Mouse (Mus musculus) midbrain, embryonic 12.5 days (tissue): Measurements from ENCODE around the gene Mapt. TPM values are rescaled to one million over a fixed set of nuclear protein-coding genes. Genes with fewer than 3 reads are reported as not detected.

Experiments
- ATAC-seq: fragments of 200-750 bp; cut with Nextera tagmentation; 2 replicates; pipeline ENCODE4 v1.8.0; 2017; ENCODE audit warnings: low read depth, moderate TSS enrichment, moderate library complexity; ENCODE audit not compliant: low FRiP score
- H3K27ac ChIP-seq: fragments of 300-500 bp; sonication (generic); replicated peaks from 2 replicates; pipeline ENCODE4 v1.5.1; 2016; ENCODE audit warnings: mild to moderate bottlenecking
- H3K27me3 ChIP-seq: fragments of 300-500 bp; sonication (generic); 2 replicates; pipeline ENCODE4 v1.6.1; 2016; ENCODE audit warnings: mild to moderate bottlenecking
- H3K36me3 ChIP-seq: fragments of 300-500 bp; sonication (generic); 2 replicates; pipeline ENCODE4 v1.6.1; 2016
- H3K4me1 ChIP-seq: fragments of 300-500 bp; sonication (generic); 2 replicates; pipeline ENCODE4 v1.6.1; 2016
- H3K4me2 ChIP-seq: fragments of 300-500 bp; sonication (generic); replicated peaks from 2 replicates; pipeline ENCODE4 v1.6.1; 2016; ENCODE audit warnings: mild to moderate bottlenecking, moderate library complexity
- H3K4me3 ChIP-seq: fragments of 300-500 bp; sonication (generic); 2 replicates; pipeline ENCODE4 v1.5.1; 2016; ENCODE audit warnings: mild to moderate bottlenecking
- H3K9ac ChIP-seq: fragments of 300-500 bp; sonication (generic); replicated peaks from 2 replicates; pipeline ENCODE4 v1.6.1; 2016; ENCODE audit warnings: mild to moderate bottlenecking, moderate library complexity
- H3K9me3 ChIP-seq: fragments of 300-500 bp; sonication (generic); 2 replicates; pipeline ENCODE4 v1.6.1; 2016; ENCODE audit warnings: mild to moderate bottlenecking
- WGBS: fragments of 180-500 bp; shearing (Covaris S2); methylation state at CpG from one replicate; pipeline ENCODE4 v1.1.7; 2016; 5-methylcytosine and 5-hydroxymethylcytosine counted together
- polyA plus RNA-seq: library from polyadenylated mRNA; unstranded; fragments of >200 nt; fragmentation: Nextera tagmentation; extraction: Ambion mirVana; gene quantifications from 2 replicates; pipeline ENCODE4 v1.2.1, GENCODE M21; 2016

Gene Mapt
- polyA plus RNA-seq, 1 experiment from 2014 or later = 169 TPM

DNA sequence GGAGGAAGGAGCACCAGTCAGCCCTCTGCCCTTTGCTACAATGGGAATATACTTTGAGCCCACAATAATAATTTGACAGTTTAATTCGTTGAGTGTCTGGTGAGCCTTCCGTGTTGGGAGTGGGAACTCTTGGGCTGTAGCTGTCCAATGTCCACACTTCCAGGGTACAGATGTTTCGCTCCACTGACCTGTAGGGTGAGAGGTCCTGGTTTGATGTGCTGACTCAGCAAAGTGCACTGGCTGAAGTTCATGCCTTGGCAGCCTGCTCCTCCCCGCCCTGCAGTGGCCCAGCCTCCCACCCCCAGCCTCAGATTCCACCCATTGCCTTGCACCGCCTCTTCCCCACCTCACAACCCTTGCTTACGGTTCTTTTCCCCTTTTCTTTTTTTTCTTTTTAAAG lies 33.5 kb downstream of the Mapt start:
- no peak overlapping the region for H3K4me2 ChIP-seq
- H3K27me3 ChIP-seq = no peaks in the 10 kb centered on the region
- no peak overlapping the region for H3K27ac ChIP-seq
- H3K9me3 ChIP-seq = no peaks in the 10 kb centered on the region
- ATAC-seq = no peak
- no peaks in the 10 kb centered on the region for H3K36me3 ChIP-seq
- no peak overlapping the region for H3K4me3 ChIP-seq
- WGBS = 87% methylated on average over 6 of the region's 6 CpGs
- H3K9ac ChIP-seq = no peak overlapping the region
- H3K4me1 ChIP-seq = no peaks in the 10 kb centered on the region

DNA sequence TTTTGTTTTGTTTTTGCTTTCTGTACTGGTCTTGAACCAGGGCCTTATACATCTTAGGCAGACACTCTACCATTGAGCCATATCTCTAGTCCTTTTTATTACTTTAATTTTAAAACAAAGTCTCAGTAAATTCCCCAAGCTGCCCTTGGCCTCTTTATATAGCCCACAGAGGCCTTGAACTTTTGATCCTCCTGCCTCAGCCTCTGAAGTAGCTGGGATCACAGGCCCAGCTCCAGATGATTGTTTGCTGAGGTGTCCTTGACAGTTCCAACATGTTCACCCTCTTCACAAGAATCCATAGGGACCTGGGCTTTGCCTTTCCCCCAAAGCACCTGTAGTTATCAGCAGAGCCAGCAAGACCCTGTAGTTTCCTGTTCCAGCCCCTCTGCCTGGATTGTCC lies 34.5 kb downstream of the Mapt start:
- H3K4me2 ChIP-seq = no peak overlapping the region
- H3K27ac ChIP-seq = no peak overlapping the region
- H3K9me3 ChIP-seq = no peaks in the 10 kb centered on the region
- H3K36me3 ChIP-seq = no peaks in the 10 kb centered on the region
- H3K9ac ChIP-seq = no peak overlapping the region
- no peak overlapping the region for H3K4me3 ChIP-seq
- no peaks in the 10 kb centered on the region for H3K27me3 ChIP-seq
- no peaks in the 10 kb centered on the region for H3K4me1 ChIP-seq
- ATAC-seq = no peak

DNA sequence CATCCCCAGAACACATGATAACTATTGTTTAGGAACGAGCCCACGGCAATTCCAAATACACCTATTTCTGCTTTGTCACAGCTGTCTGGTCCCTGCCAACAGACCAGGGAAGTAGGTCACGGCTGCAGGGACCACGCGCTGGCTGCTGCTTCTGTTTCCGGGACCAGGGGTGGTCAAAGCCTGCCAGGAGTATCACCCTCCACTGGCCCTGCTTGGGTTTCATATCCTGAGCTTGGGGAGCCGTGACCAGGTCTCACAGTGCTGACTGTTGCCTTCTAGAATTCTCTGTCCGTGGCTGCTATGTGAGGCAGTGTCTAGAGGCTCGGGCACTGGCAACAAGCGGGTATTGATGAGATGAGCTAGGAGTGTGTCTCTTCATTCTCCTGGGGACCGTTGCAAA lies 36.2 kb downstream of the Mapt start:
- H3K4me2 ChIP-seq = no peak overlapping the region
- ATAC-seq = no peak
- no peaks in the 10 kb centered on the region for H3K36me3 ChIP-seq
- no peak overlapping the region for H3K4me3 ChIP-seq
- peaks cover 6% of the 10 kb centered on the region; the same call in 1 of the 2 replicates for H3K4me1 ChIP-seq
- H3K27me3 ChIP-seq = no peaks in the 10 kb centered on the region
- no peaks in the 10 kb centered on the region for H3K9me3 ChIP-seq
- 88% methylated on average over 11 of the region's 11 CpGs for WGBS
- no peak overlapping the region for H3K9ac ChIP-seq
- no peak overlapping the region for H3K27ac ChIP-seq

DNA sequence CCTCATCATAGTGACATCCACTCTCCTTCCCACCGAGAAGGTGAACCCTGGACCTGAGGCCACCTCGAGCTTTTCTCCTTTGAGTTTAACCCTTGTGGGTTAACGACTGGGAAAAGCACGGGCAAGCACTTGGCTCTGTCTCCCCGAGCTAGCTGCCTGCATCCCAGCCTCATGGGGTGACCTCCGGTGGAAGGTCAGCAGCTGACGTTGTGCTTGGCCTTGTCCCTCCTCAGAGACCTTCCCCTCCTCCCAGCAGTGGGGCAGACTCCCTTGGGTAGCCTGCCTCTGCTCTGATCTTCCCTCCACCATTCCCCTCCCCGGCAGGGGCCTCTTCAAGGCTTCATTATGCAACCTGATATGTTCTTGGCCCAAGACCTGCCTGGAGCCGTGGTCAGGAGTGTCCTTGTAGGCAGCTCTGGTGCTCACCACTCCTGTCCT lies 38.2 kb downstream of the Mapt start:
- no peaks in the 10 kb centered on the region for H3K9me3 ChIP-seq
- H3K27me3 ChIP-seq = no peaks in the 10 kb centered on the region
- H3K9ac ChIP-seq = no peak overlapping the region
- no peak for ATAC-seq
- H3K4me1 ChIP-seq = peaks cover 6% of the 10 kb centered on the region; the same call in 1 of the 2 replicates
- H3K36me3 ChIP-seq = no peaks in the 10 kb centered on the region
- no peak overlapping the region for H3K4me3 ChIP-seq
- H3K4me2 ChIP-seq = no peak overlapping the region
- no peak overlapping the region for H3K27ac ChIP-seq
- WGBS = 63% methylated on average over 9 of the region's 9 CpGs

DNA sequence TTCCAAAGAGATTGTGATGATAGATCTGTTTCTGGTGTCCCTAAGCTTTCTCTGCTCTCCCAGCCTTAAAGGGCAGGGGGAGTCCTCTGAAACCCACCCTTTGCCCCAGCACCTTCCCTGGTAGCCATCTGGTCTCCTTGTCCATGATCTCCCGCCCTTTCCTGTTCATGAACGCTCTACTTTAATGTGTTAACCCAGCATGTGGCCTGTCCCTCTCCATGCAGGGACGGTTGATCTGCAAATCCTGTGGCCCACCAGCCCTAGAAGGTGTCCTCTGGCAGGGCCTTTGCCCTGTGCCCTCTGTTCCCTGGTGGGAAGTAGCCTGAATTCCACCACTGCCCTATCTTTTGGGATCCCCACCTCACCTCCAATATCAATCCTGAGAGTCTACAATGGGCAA lies 39.3 kb downstream of the Mapt start:
- Histone ChIP-seq H3K4me2 (no peak overlapping the region), H3K27me3 (no peaks in the 10 kb centered on the region), H3K9ac (no peak overlapping the region), H3K4me1 (peaks cover 6% of the 10 kb centered on the region; the same call in 1 of the 2 replicates), H3K9me3 (no peaks in the 10 kb centered on the region), H3K27ac (no peak overlapping the region), H3K4me3 (no peak overlapping the region), H3K36me3 (no peaks in the 10 kb centered on the region)
- no peak for ATAC-seq
- 67% methylated on average over 3 of the region's 3 CpGs for whole genome bisulfite sequencing

DNA sequence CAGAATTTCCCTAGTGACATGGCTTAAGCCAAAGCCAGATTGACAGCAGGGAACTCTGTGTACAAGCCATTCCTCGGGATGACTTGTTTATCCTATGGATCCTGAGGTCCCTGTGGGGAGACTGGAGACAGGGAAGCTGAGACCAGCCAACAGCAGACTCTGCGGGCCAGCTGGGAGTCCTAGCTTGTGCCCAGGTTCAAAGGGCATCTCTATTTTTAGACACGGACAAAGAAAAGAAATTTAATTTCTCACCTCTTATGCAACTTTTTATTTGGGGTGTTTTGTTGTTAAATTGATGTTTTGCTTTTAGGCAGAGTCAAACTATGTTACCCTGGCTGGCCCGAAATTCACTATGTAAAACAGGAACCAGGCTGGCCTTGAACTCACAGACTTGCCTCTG lies 39.7 kb downstream of the Mapt start:
- Histone ChIP-seq H3K4me2 (no peak overlapping the region), H3K27ac (no peak overlapping the region), H3K4me3 (no peak overlapping the region), H3K36me3 (no peaks in the 10 kb centered on the region), H3K9me3 (no peaks in the 10 kb centered on the region), H3K27me3 (no peaks in the 10 kb centered on the region), H3K9ac (no peak overlapping the region), H3K4me1 (peaks cover 6% of the 10 kb centered on the region; the same call in 1 of the 2 replicates)
- 72% methylated on average over 4 of the region's 4 CpGs for WGBS
- no peak for ATAC-seq

DNA sequence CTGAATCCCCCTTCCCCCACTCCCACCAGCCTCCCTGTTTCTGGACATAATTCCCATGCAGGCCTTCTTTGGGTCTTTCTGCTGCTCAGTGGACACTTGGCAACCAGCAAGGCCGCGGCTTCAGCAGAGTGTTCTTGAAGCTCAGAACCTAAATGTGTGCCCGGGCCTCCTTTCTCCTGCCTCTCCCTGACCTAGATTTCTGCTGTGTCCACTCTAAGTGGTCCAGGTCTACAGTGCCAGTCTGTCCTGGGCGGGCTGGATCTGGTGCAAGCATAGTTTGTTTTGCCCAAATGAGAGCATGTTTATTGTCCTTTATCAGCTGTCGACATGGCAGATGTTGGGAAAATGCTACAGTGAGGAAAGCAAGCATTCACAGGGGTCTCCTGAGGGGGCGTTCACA lies 40.7 kb downstream of the Mapt start:
- ATAC-seq = no peak
- Histone ChIP-seq H3K36me3 (no peaks in the 10 kb centered on the region), H3K4me1 (peaks cover 6% of the 10 kb centered on the region; the same call in 1 of the 2 replicates), H3K4me2 (no peak overlapping the region), H3K27ac (no peak overlapping the region), H3K9ac (no peak overlapping the region), H3K4me3 (no peak overlapping the region), H3K27me3 (no peaks in the 10 kb centered on the region), H3K9me3 (no peaks in the 10 kb centered on the region)
- WGBS = 88% methylated on average over 6 of the region's 6 CpGs

DNA sequence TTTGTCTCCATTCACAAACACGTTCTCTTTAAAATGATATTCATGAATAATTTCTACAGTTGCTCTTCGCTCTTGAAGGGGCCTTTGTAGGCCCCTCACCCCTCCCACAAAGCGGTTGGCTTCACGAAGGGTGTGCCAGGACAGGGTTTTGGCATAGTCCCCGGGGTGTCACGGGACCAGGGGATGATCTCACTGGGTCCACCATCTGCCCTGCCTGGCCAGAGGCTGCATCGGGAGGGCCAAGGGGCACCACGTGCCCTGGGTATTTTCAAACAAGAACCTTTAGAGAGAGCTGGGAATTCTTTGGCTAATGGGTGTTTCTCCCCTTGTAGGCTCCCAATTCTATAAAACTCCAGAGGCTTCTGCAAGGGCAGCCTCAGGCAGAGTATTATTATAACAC lies 41.2 kb downstream of the Mapt start:
- 79% methylated on average over 8 of the region's 8 CpGs for WGBS
- H3K9me3 ChIP-seq = no peaks in the 10 kb centered on the region
- H3K4me2 ChIP-seq = no peak overlapping the region
- no peaks in the 10 kb centered on the region for H3K36me3 ChIP-seq
- H3K27me3 ChIP-seq = no peaks in the 10 kb centered on the region
- peaks cover 6% of the 10 kb centered on the region; the same call in 1 of the 2 replicates for H3K4me1 ChIP-seq
- H3K9ac ChIP-seq = no peak overlapping the region
- no peak overlapping the region for H3K27ac ChIP-seq
- no peak overlapping the region for H3K4me3 ChIP-seq
- no peak for ATAC-seq

DNA sequence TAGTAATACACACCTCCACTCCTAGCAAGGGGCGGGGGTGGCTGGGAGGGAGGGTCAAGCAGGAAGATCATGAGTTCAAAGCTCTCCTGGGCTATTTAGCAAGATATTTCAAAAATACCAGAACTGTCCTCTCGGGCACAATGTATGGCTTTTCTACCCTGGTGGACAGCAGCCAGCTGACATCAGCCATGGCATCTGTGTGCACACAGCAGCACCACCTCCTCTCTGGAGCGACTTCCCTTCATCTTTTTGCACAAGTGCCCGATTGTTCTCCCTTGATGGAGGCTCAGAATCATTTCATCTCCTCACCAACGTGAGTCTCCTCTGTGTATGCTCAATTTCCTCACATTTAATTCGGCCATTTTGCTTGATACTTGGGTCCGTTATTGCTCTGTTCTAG lies 44.6 kb downstream of the Mapt start:
- H3K36me3 ChIP-seq = no peaks in the 10 kb centered on the region
- no peak overlapping the region for H3K9ac ChIP-seq
- H3K27ac ChIP-seq = no peak overlapping the region
- peaks cover 12% of the 10 kb centered on the region for H3K4me1 ChIP-seq
- H3K4me2 ChIP-seq = no peak overlapping the region
- H3K4me3 ChIP-seq = no peak overlapping the region
- H3K27me3 ChIP-seq = no peaks in the 10 kb centered on the region; the same call in 1 of the 2 replicates
- ATAC-seq = no peak
- WGBS = 87% methylated on average over 7 of the region's 7 CpGs
- H3K9me3 ChIP-seq = no peaks in the 10 kb centered on the region

DNA sequence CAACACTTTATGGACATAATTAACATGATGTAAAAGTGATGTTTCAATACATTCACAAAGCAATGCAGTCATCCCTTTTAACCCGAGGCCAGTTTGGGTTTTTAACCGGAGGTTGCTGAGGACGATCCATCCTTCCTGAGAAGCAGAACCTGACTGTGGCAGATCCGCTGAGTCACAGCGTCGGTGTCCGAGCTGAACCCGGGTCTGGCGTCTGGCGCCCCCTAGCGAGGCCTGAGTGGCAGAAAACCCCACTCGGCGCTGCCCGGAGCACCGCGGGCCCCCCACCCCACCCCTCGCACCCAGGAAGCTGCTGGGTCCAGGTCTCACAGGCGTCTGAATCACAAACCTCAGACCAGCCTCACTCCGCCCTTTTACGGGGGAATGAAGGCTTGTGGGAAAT lies 47.0 kb downstream of the Mapt start:
- peaks cover 7% of the 10 kb centered on the region; the same call in 1 of the 2 replicates for H3K36me3 ChIP-seq
- no peak overlapping the region for H3K4me3 ChIP-seq
- no peak for ATAC-seq
- H3K4me1 ChIP-seq = peaks cover 6% of the 10 kb centered on the region
- no peak overlapping the region for H3K27ac ChIP-seq
- peak overlapping the region; percentile 26; the same call in 1 of the 2 replicates for H3K4me2 ChIP-seq
- no peaks in the 10 kb centered on the region; the same call in 1 of the 2 replicates for H3K27me3 ChIP-seq
- 6% methylated on average over 20 of the region's 20 CpGs for WGBS
- no peaks in the 10 kb centered on the region for H3K9me3 ChIP-seq
- H3K9ac ChIP-seq = no peak overlapping the region

DNA sequence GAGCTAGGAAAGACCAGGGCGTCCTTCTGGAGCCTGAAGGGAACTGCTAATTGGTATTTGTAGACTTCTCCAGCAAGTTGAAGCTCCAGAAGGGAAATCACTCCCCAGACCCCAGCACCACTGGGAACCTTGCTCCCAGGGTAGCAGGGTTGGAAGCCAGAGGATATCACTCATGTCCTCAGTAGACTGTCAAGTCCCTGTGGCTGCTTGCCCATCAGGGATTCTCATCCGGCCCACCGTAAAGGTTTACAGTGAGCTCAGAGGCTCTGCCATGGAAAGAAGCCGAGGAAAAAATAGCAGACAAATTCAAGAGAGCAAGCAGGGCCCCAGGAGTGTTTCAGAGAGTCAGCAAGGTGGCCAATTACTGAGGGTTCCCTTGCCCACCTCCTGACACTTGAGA lies 47.9 kb downstream of the Mapt start:
- Histone ChIP-seq H3K4me3 (no peak overlapping the region), H3K27ac (no peak overlapping the region), H3K4me2 (no peak overlapping the region), H3K9me3 (no peaks in the 10 kb centered on the region), H3K4me1 (peaks cover 6% of the 10 kb centered on the region), H3K9ac (no peak overlapping the region), H3K27me3 (no peaks in the 10 kb centered on the region; the same call in 1 of the 2 replicates), H3K36me3 (peaks cover 7% of the 10 kb centered on the region; the same call in 1 of the 2 replicates)
- 85% methylated on average over 4 of the region's 4 CpGs for WGBS
- ATAC-seq = no peak

DNA sequence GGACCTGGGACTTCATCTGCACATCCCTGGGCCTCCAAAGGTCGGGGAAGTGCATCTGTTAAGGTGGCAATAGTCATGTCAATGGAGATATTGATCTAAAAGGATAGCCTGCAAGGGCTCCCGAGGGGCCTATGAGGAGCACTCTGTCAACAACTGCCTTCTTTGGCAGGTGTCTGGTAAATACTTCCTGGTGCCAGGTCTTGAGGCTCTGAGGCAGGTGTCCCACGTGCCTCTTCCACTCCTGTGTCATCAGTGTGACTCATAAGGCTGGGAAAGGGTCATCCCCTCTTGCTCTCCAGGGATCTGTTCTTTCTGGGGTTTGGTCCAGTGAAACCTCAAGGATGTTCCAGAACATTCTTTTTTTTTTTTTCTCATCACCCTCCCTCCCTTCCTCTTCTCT lies 48.3 kb downstream of the Mapt start:
- ATAC-seq = no peak
- WGBS = 85% methylated on average over 3 of the region's 3 CpGs
- H3K27ac ChIP-seq = no peak overlapping the region
- no peaks in the 10 kb centered on the region; the same call in 1 of the 2 replicates for H3K27me3 ChIP-seq
- H3K36me3 ChIP-seq = peaks cover 7% of the 10 kb centered on the region; the same call in 1 of the 2 replicates
- peaks cover 6% of the 10 kb centered on the region for H3K4me1 ChIP-seq
- no peak overlapping the region for H3K9ac ChIP-seq
- no peaks in the 10 kb centered on the region for H3K9me3 ChIP-seq
- H3K4me2 ChIP-seq = no peak overlapping the region
- no peak overlapping the region for H3K4me3 ChIP-seq

DNA sequence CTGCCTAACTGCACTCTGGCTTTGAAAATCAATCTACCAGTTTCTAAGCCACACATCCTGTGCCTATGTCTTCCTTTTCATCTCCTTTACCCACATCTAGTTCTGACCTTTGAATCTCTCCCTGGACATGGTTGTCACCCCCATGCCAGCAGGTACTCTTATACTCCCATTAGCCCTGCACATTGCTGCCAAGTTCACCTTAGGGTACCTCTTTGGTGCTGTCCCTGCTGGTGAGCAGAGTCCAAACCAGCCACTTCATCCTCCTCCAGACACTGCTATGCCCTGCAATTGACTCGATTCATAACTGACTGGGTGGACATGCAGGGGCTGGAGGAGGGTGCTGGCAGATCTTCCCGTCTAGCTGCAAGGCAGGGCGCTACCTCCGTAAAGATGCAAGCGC lies 50.3 kb downstream of the Mapt start:
- H3K27ac ChIP-seq = no peak overlapping the region
- no peak overlapping the region for H3K4me2 ChIP-seq
- H3K27me3 ChIP-seq = no peaks in the 10 kb centered on the region; the same call in 1 of the 2 replicates
- H3K4me3 ChIP-seq = no peak overlapping the region
- WGBS = 74% methylated on average over 5 of the region's 5 CpGs
- H3K9ac ChIP-seq = no peak overlapping the region
- no peak for ATAC-seq
- peaks cover 20% of the 10 kb centered on the region for H3K36me3 ChIP-seq
- H3K9me3 ChIP-seq = no peaks in the 10 kb centered on the region
- H3K4me1 ChIP-seq = peaks cover 6% of the 10 kb centered on the region
